Mouse (Mus musculus) limb, embryonic 13.5 days (tissue): Measurements from ENCODE around the gene Cda. TPM values are rescaled to one million over a fixed set of nuclear protein-coding genes. Genes with fewer than 3 reads are reported as not detected.

Experiments used
- ATAC-seq: fragments of 200-750 bp; cut with Nextera tagmentation; 2 replicates; pipeline ENCODE4 v1.8.0; 2017; ENCODE audit warnings: low read depth, moderate number of reproducible peaks, moderate TSS enrichment; ENCODE audit not compliant: low FRiP score
- H3K27ac ChIP-seq: fragments of 300-500 bp; sonication (generic); 2 replicates; pipeline ENCODE4 v1.5.1; 2015; ENCODE audit warnings: inconsistent platforms, mild to moderate bottlenecking, moderate library complexity
- H3K27me3 ChIP-seq: fragments of 300-500 bp; sonication (generic); 2 replicates; pipeline ENCODE4 v1.6.1; 2015; ENCODE audit warnings: mild to moderate bottlenecking, inconsistent platforms
- H3K36me3 ChIP-seq: fragments of 300-500 bp; sonication (generic); 2 replicates; pipeline ENCODE4 v1.6.1; 2015; ENCODE audit warnings: inconsistent platforms, mild to moderate bottlenecking, moderate library complexity
- H3K4me1 ChIP-seq: fragments of 300-500 bp; sonication (generic); 2 replicates; pipeline ENCODE4 v1.6.1; 2015; ENCODE audit warnings: inconsistent platforms
- H3K4me2 ChIP-seq: fragments of 300-500 bp; sonication (generic); replicated peaks from 2 replicates; pipeline ENCODE4 v1.6.1; 2015; ENCODE audit warnings: inconsistent platforms, mild to moderate bottlenecking, moderate library complexity
- H3K4me3 ChIP-seq: fragments of 300-500 bp; sonication (generic); 2 replicates; pipeline ENCODE4 v1.5.1; 2015; ENCODE audit warnings: moderate library complexity, mild to moderate bottlenecking, inconsistent platforms
- H3K9ac ChIP-seq: fragments of 300-500 bp; sonication (generic); 2 replicates; pipeline ENCODE4 v1.6.1; 2015; ENCODE audit warnings: mild to moderate bottlenecking, inconsistent platforms
- H3K9me3 ChIP-seq: fragments of 300-500 bp; sonication (generic); 2 replicates; pipeline ENCODE4 v1.6.1; 2016; ENCODE audit warnings: inconsistent platforms
- WGBS: fragments of 180-500 bp; shearing (Covaris S2); methylation state at CpG from one replicate; pipeline ENCODE4 v1.1.7; 2015; 5-methylcytosine and 5-hydroxymethylcytosine counted together
- polyA plus RNA-seq: library from polyadenylated mRNA; unstranded; fragments of >200 nt; fragmentation: Nextera tagmentation; extraction: Ambion mirVana; gene quantifications from 2 replicates; pipeline ENCODE4 v1.2.1, GENCODE M21; 2015

Gene Cda
- polyA plus RNA-seq, 1 experiment from 2014 or later = 4.9 TPM

GRCm38 (mm10) chr4:138361370-138361821 lies 6.4 kb downstream of the Cda start:
- Histone ChIP-seq H3K9me3 (no peaks in the 10 kb centered on the region), H3K4me3 (no peak overlapping the region), H3K9ac (no peak overlapping the region), H3K27me3 (peaks cover 25% of the 10 kb centered on the region), H3K4me1 (no peaks in the 10 kb centered on the region), H3K27ac (no peak overlapping the region), H3K36me3 (no peaks in the 10 kb centered on the region), H3K4me2 (no peak overlapping the region)
- 13% methylated on average over 11 of the region's 11 CpGs for WGBS
- ATAC-seq = no peak

DNA sequence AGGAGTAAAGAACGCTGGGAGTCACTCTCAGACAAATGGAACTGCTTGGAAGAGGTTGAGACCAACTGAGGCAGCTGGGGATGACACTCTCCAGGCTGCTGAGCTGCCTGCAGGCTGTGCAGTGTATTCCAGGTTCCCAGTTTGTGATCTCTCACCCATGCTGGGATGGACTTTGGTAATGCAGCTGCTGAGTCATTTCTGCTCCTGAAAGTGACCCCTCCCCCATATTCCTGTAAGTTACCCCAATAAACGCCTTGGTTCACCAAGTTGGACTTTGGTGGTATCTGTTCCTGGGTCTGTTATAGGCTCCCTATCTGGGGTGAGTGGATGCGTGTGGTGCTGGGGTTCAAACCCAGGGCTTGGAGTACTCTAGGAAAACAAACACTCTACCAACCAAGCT lies 9.6 kb downstream of the Cda start:
- Histone ChIP-seq H3K27me3 (peaks cover 19% of the 10 kb centered on the region), H3K4me1 (no peaks in the 10 kb centered on the region), H3K36me3 (no peaks in the 10 kb centered on the region), H3K4me2 (no peak overlapping the region), H3K4me3 (no peak overlapping the region), H3K27ac (no peak overlapping the region), H3K9me3 (no peaks in the 10 kb centered on the region), H3K9ac (no peak overlapping the region)
- ATAC-seq = no peak
- 64% methylated on average over 3 of the region's 3 CpGs for WGBS

GRCm38 (mm10) chr4:138356551-138356950 lies 11.2 kb downstream of the Cda start:
- H3K27ac ChIP-seq = no peak overlapping the region
- 87% methylated on average over 12 of the region's 12 CpGs for WGBS
- no peak for ATAC-seq

GRCm38 (mm10) chr4:138356141-138356540 lies 11.7 kb downstream of the Cda start:
- H3K4me3 ChIP-seq = no peak overlapping the region
- H3K9me3 ChIP-seq = peaks cover 5% of the 10 kb centered on the region; the same call in 1 of the 2 replicates
- peaks cover 7% of the 10 kb centered on the region for H3K27me3 ChIP-seq
- no peak for ATAC-seq
- no peaks in the 10 kb centered on the region for H3K4me1 ChIP-seq
- H3K4me2 ChIP-seq = no peak overlapping the region
- H3K36me3 ChIP-seq = no peaks in the 10 kb centered on the region
- H3K9ac ChIP-seq = no peak overlapping the region
- 85% methylated on average over 8 of the region's 8 CpGs for WGBS
- no peak overlapping the region for H3K27ac ChIP-seq

More at GRCm38 (mm10) chr4:138356551-138356950, 11.2 kb downstream of the Cda start:
- H3K4me1 ChIP-seq = no peaks in the 10 kb centered on the region
- no peak overlapping the region for H3K4me2 ChIP-seq
- peaks cover 11% of the 10 kb centered on the region for H3K27me3 ChIP-seq
- H3K9me3 ChIP-seq = peaks cover under 1% of the 10 kb centered on the region; the same call in 1 of the 2 replicates
- no peak overlapping the region for H3K9ac ChIP-seq
- no peak overlapping the region for H3K4me3 ChIP-seq
- H3K36me3 ChIP-seq = no peaks in the 10 kb centered on the region

DNA sequence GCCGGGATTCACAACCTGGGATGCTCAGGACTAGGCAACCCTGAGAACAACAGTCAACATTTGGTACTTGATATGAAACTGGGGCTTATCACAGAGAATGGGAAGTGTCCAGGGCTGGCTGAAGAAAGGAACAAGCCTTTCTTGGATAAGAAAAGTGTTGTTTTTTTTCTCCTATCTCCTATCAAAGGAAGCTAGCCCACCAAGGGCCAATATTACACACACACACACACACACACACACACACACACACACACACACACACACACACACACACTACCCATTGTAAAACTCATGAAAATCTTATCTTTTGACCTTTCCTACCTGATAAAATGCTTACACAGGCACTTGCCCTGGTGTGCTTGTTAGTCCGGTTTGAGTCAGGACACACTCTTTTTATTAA lies 12.3 kb downstream of the Cda start:
- Histone ChIP-seq H3K4me1 (no peaks in the 10 kb centered on the region), H3K4me3 (no peak overlapping the region), H3K27ac (no peak overlapping the region), H3K9ac (no peak overlapping the region), H3K9me3 (peaks cover 5% of the 10 kb centered on the region; the same call in 1 of the 2 replicates), H3K36me3 (no peaks in the 10 kb centered on the region), H3K4me2 (no peak overlapping the region), H3K27me3 (peaks cover under 1% of the 10 kb centered on the region)
- WGBS = 81% methylated on average over 2 of the region's 2 CpGs
- ATAC-seq = no peak

DNA sequence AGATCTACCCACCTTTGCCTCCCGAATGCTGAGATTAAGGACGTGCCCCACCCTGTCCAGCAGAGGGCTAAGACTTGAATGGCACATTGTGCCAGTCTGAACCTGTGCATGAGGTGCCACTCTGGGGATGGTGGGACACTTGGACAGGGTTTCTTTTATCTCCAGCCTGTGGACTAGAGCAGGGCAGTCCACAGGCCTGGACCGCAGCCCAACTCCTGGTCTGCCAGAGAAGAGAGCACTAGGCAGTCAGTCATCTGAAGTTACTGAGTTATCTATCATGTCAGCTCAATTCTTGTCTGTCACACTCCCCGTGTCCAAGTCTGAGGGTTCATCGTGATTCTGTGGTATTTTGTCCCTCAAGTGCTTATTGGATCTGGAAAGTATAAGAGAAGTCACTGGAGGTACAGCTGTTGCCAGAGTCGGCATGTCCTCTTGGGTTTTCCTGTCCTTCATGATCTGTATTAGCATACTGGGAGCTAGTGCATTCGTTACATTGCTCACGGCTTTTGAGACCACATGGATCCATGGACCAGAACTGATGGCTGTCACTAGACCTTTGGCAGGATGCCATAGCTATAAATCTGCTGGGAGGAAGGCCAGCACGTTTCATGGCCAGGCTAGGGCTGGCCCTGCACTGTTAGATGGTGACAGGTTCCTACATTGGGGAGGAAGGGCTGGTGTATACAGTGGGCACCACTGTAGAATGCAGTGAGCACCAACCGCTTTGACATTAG lies 14.2 kb downstream of the Cda start:
- no peaks in the 10 kb centered on the region for H3K4me1 ChIP-seq
- 78% methylated on average over 10 of the region's 10 CpGs for WGBS

GRCm38 (mm10) chr4:138352692-138353091 lies 15.1 kb downstream of the Cda start:
- no peak overlapping the region for H3K4me2 ChIP-seq
- H3K27me3 ChIP-seq = no peaks in the 10 kb centered on the region
- H3K9me3 ChIP-seq = peaks cover 5% of the 10 kb centered on the region; the same call in 1 of the 2 replicates
- ATAC-seq = no peak
- 83% methylated on average over 6 of the region's 6 CpGs for WGBS
- H3K36me3 ChIP-seq = no peaks in the 10 kb centered on the region
- no peak overlapping the region for H3K9ac ChIP-seq
- no peak overlapping the region for H3K27ac ChIP-seq
- H3K4me1 ChIP-seq = no peaks in the 10 kb centered on the region
- H3K4me3 ChIP-seq = no peak overlapping the region

More for the DNA sequence above, 14.2 kb downstream of the Cda start:
- H3K27me3 ChIP-seq = no peaks in the 10 kb centered on the region
- H3K9ac ChIP-seq = no peak overlapping the region
- H3K36me3 ChIP-seq = no peaks in the 10 kb centered on the region
- H3K27ac ChIP-seq = no peak overlapping the region
- peaks cover 5% of the 10 kb centered on the region; the same call in 1 of the 2 replicates for H3K9me3 ChIP-seq
- no peak overlapping the region for H3K4me3 ChIP-seq
- ATAC-seq = no peak
- H3K4me2 ChIP-seq = no peak overlapping the region

GRCm38 (mm10) chr4:138351821-138352220 lies 16.0 kb downstream of the Cda start:
- no peak for ATAC-seq
- WGBS = 83% methylated on average over 5 of the region's 5 CpGs

GRCm38 (mm10) chr4:138348716-138349115 lies 19.1 kb downstream of the Cda start:
- peaks cover 5% of the 10 kb centered on the region; the same call in 1 of the 2 replicates for H3K9me3 ChIP-seq
- WGBS = 81% methylated on average over 7 of the region's 7 CpGs
- no peak overlapping the region for H3K9ac ChIP-seq
- no peak for ATAC-seq
- H3K4me1 ChIP-seq = peaks cover 2% of the 10 kb centered on the region; the same call in 1 of the 2 replicates
- no peak overlapping the region for H3K4me3 ChIP-seq
- H3K4me2 ChIP-seq = no peak overlapping the region
- no peaks in the 10 kb centered on the region for H3K27me3 ChIP-seq
- H3K36me3 ChIP-seq = no peaks in the 10 kb centered on the region
- no peak overlapping the region for H3K27ac ChIP-seq

More at GRCm38 (mm10) chr4:138351821-138352220, 16.0 kb downstream of the Cda start:
- H3K36me3 ChIP-seq = no peaks in the 10 kb centered on the region
- H3K9ac ChIP-seq = no peak overlapping the region
- no peaks in the 10 kb centered on the region for H3K27me3 ChIP-seq
- no peak overlapping the region for H3K4me2 ChIP-seq
- no peak overlapping the region for H3K4me3 ChIP-seq
- no peaks in the 10 kb centered on the region for H3K4me1 ChIP-seq
- no peak overlapping the region for H3K27ac ChIP-seq
- H3K9me3 ChIP-seq = peaks cover 5% of the 10 kb centered on the region; the same call in 1 of the 2 replicates

DNA sequence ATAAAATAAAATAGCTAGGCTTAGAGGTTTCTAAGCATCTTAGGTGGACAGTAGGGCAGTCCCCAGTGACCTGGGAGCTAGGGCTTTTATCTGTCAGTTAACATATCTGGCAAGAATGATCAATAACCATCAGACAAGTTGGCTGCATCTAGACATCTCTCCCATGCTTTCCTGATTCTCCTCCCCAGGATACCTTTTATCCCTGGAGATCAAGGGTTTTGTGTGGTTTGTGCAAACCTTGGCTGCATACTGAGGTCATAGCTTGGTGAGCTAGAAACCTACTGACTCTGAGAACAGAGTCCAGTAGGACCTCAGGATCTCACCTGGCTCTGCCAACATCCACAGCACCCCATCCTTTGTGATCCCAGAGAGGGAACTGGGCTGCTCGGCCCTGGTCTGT lies 20.5 kb downstream of the Cda start:
- peaks cover 5% of the 10 kb centered on the region; the same call in 1 of the 2 replicates for H3K9me3 ChIP-seq
- H3K36me3 ChIP-seq = no peaks in the 10 kb centered on the region
- H3K27ac ChIP-seq = no peak overlapping the region
- WGBS = 75% methylated on average over 1 of the region's 1 CpGs
- H3K4me1 ChIP-seq = peaks cover 13% of the 10 kb centered on the region
- H3K27me3 ChIP-seq = no peaks in the 10 kb centered on the region
- H3K4me3 ChIP-seq = no peak overlapping the region
- no peak overlapping the region for H3K9ac ChIP-seq
- no peak for ATAC-seq
- no peak overlapping the region for H3K4me2 ChIP-seq

- no peak overlapping the region for H3K27ac ChIP-seq
- no peak overlapping the region for H3K4me3 ChIP-seq
- H3K36me3 ChIP-seq = no peaks in the 10 kb centered on the region
- no peak overlapping the region for H3K9ac ChIP-seq
- H3K9me3 ChIP-seq = no peaks in the 10 kb centered on the region
- no peak for ATAC-seq
- H3K4me1 ChIP-seq = peaks cover 13% of the 10 kb centered on the region
- WGBS = 60% methylated on average over 9 of the region's 9 CpGs
- no peak overlapping the region for H3K4me2 ChIP-seq
- H3K27me3 ChIP-seq = no peaks in the 10 kb centered on the region
Observed at GRCm38 (mm10) chr4:138344891-138345545, 22.8 kb downstream of the Cda start.

- H3K36me3 ChIP-seq = no peaks in the 10 kb centered on the region
- no peak overlapping the region for H3K9ac ChIP-seq
- H3K9me3 ChIP-seq = no peaks in the 10 kb centered on the region
- H3K4me3 ChIP-seq = no peak overlapping the region
- no peak overlapping the region for H3K27ac ChIP-seq
- 41% methylated on average over 10 of the region's 10 CpGs for WGBS
- peaks cover 13% of the 10 kb centered on the region for H3K4me1 ChIP-seq
- H3K4me2 ChIP-seq = no peak overlapping the region
- no peaks in the 10 kb centered on the region for H3K27me3 ChIP-seq
- ATAC-seq = no peak
Observed at GRCm38 (mm10) chr4:138343341-138343837, 24.4 kb downstream of the Cda start.
